24 mouse cellular contexts compared by ENCODE assay signal in genomic region chr5:98790894-98791607, GRCm38 (mm10).
DNase-seq lines count a peak whose midpoint lies in the region; ATAC-seq lines count a peak whose summit lies in the region.
"Had no signal": no experiment of that assay in that cellular context is flagged by ENCODE, and none has a peak within 500 bp of the region (broad histone marks: within the 10 kb centered on the region; RNA-seq: fewer than 3 reads in every experiment).

No protein-coding gene starts in this region.

- H3K4me1 ChIP-seq in forebrain, embryonic 13.5 days: no peaks in the 10 kb centered on the region
- no peaks in the 10 kb centered on the region for H3K4me1 ChIP-seq in forebrain, embryonic 11.5 days (replicated peaks; ENCODE audit: control insufficient read depth, insufficient read depth, low read length)
- H3K4me1 ChIP-seq in embryonic facial prominence, embryonic 14.5 days (ENCODE audit: control insufficient read depth, insufficient read depth, low read length): peaks cover 9% of the 10 kb centered on the region
- H3K4me1 ChIP-seq in limb, embryonic 11.5 days (ENCODE audit: control insufficient read depth, insufficient read depth, low read length): peaks cover 5% of the 10 kb centered on the region; the same call in 1 of the 2 replicates
- H3K4me1 ChIP-seq: hindbrain, embryonic 12.5 days; liver, embryonic 13.5 days; midbrain, embryonic 10.5 days; neural tube, embryonic 12.5 days had no signal

- H3K9ac ChIP-seq in forebrain, embryonic 13.5 days: no peak overlapping the region
- H3K9ac ChIP-seq in forebrain, embryonic 11.5 days (ENCODE audit: low read length): no peak overlapping the region
- H3K9ac ChIP-seq in embryonic facial prominence, embryonic 14.5 days (ENCODE audit: low read depth, low read length): no peak overlapping the region
- H3K9ac ChIP-seq in limb, embryonic 11.5 days (ENCODE audit: low read length): no peak overlapping the region
- H3K9ac ChIP-seq: embryonic facial prominence, embryonic 12.5 days; hindbrain, embryonic 12.5 days; liver, embryonic 13.5 days; lung, embryonic 14.5 days; neural tube, embryonic 12.5 days had no signal

- H3K27me3 ChIP-seq in forebrain, embryonic 13.5 days: no peaks in the 10 kb centered on the region
- H3K27me3 ChIP-seq in forebrain, embryonic 11.5 days (ENCODE audit: control insufficient read depth, insufficient read depth, low read length): no peaks in the 10 kb centered on the region
- no peaks in the 10 kb centered on the region for H3K27me3 ChIP-seq in embryonic facial prominence, embryonic 14.5 days (replicated peaks; ENCODE audit: control insufficient read depth, insufficient read depth, low read length)
- no peaks in the 10 kb centered on the region for H3K27me3 ChIP-seq in limb, embryonic 11.5 days (ENCODE audit: control insufficient read depth, insufficient read depth, low read length)
- H3K27me3 ChIP-seq: embryonic facial prominence, embryonic 12.5 days; hindbrain, embryonic 12.5 days; liver, embryonic 13.5 days; neural tube, embryonic 12.5 days had no signal

- peak; percentile 83 for ATAC-seq in forebrain, embryonic 13.5 days
- ATAC-seq in forebrain, embryonic 11.5 days (replicated peaks; ENCODE audit: low FRiP score): no peak
- peak; percentile 44; the same call in 1 of the 2 replicates for ATAC-seq in embryonic facial prominence, embryonic 14.5 days (ENCODE audit: low read depth)
- ATAC-seq in limb, embryonic 11.5 days (ENCODE audit: insufficient number of reproducible peaks, low FRiP score, low TSS enrichment, low read depth): no peak
- ATAC-seq: intestine, embryonic 16.5 days had no signal

- no peak overlapping the region for H3K27ac ChIP-seq in forebrain, embryonic 13.5 days
- H3K27ac ChIP-seq in forebrain, embryonic 11.5 days (ENCODE audit: low read depth, low read length): no peak overlapping the region
- no peak overlapping the region for H3K27ac ChIP-seq in embryonic facial prominence, embryonic 14.5 days (replicated peaks; ENCODE audit: low read depth, low read length)
- H3K27ac ChIP-seq in limb, embryonic 11.5 days (replicated peaks; ENCODE audit: low read depth, low read length): no peak overlapping the region
- H3K27ac ChIP-seq: embryonic facial prominence, embryonic 12.5 days; hindbrain, embryonic 12.5 days; left cerebral cortex, adult 2 months; liver, embryonic 13.5 days; macrophage; midbrain, embryonic 10.5 days; neural tube, embryonic 12.5 days had no signal

- 70% methylated on average over 7 of the region's 7 CpGs for WGBS in forebrain, embryonic 13.5 days
- 78% methylated on average over 7 of the region's 7 CpGs for WGBS in forebrain, embryonic 11.5 days
- 48% methylated on average over 7 of the region's 7 CpGs for WGBS in embryonic facial prominence, embryonic 14.5 days
- 20% methylated on average over 7 of the region's 7 CpGs for WGBS in limb, embryonic 11.5 days

- intact Hi-C loops in heart, postnatal 14 days (cut with DNase I): no loop called here

- no peaks in the 10 kb centered on the region for H3K36me3 ChIP-seq in forebrain, embryonic 13.5 days (ENCODE audit: poor library complexity, severe bottlenecking)
- no peaks in the 10 kb centered on the region for H3K36me3 ChIP-seq in forebrain, embryonic 11.5 days (ENCODE audit: control insufficient read depth, insufficient read depth, low read length)
- H3K36me3 ChIP-seq in embryonic facial prominence, embryonic 14.5 days (ENCODE audit: control insufficient read depth, insufficient read depth, low read length): no peaks in the 10 kb centered on the region
- no peaks in the 10 kb centered on the region for H3K36me3 ChIP-seq in limb, embryonic 11.5 days (ENCODE audit: control insufficient read depth, insufficient read depth, low read length)
- H3K36me3 ChIP-seq: embryonic facial prominence, embryonic 12.5 days; hindbrain, embryonic 12.5 days; liver, embryonic 13.5 days; midbrain, embryonic 10.5 days; neural tube, embryonic 12.5 days had no signal

- H3K9me3 ChIP-seq in forebrain, embryonic 13.5 days (replicated peaks): no peaks in the 10 kb centered on the region
- no peaks in the 10 kb centered on the region for H3K9me3 ChIP-seq in forebrain, embryonic 11.5 days (ENCODE audit: control insufficient read depth, low read length)
- H3K9me3 ChIP-seq in embryonic facial prominence, embryonic 14.5 days (ENCODE audit: control insufficient read depth, low read length): no peaks in the 10 kb centered on the region
- no peaks in the 10 kb centered on the region for H3K9me3 ChIP-seq in limb, embryonic 11.5 days (ENCODE audit: control insufficient read depth, low read length)
- H3K9me3 ChIP-seq: embryonic facial prominence, embryonic 12.5 days; hindbrain, embryonic 12.5 days; liver, embryonic 13.5 days; midbrain, embryonic 10.5 days; neural tube, embryonic 12.5 days had no signal

- DNase-seq in forebrain, embryonic 11.5 days (ENCODE audit: low spot score): no peak
- DNase-seq in kidney, postnatal 14 days: peak; percentile 3
- no peak for DNase-seq in kidney, postnatal 10 days
- DNase-seq in embryonic facial prominence, embryonic 14.5 days (ENCODE audit: low spot score): peak; percentile 22
- DNase-seq in limb, embryonic 11.5 days (ENCODE audit: low spot score): peak; percentile 45
- DNase-seq in embryo, embryonic 10.5 days (ENCODE audit: low spot score): no peak
- DNase-seq in heart, postnatal 14 days: no peak
- DNase-seq: adrenal gland, adult 2 months; B cell, adult 2 months; cerebellum, adult 2 months; gastrocnemius, postnatal 25 days; layer of hippocampus, adult 9-11 months; left cerebral cortex, postnatal 4 days; liver, embryonic 13.5 days; lung, embryonic 14.5 days; thymus, postnatal 25 days had no signal

- H3K4me2 ChIP-seq in forebrain, embryonic 13.5 days: no peak overlapping the region
- H3K4me2 ChIP-seq in forebrain, embryonic 11.5 days (ENCODE audit: low read depth, low read length, severe bottlenecking): no peak overlapping the region
- no peak overlapping the region for H3K4me2 ChIP-seq in embryonic facial prominence, embryonic 14.5 days (ENCODE audit: low read depth, low read length)
- no peak overlapping the region for H3K4me2 ChIP-seq in limb, embryonic 11.5 days (ENCODE audit: low read depth, severe bottlenecking)
- H3K4me2 ChIP-seq: embryonic facial prominence, embryonic 12.5 days; hindbrain, embryonic 12.5 days; liver, embryonic 13.5 days; lung, embryonic 14.5 days; neural tube, embryonic 12.5 days had no signal

- no peak overlapping the region for H3K4me3 ChIP-seq in forebrain, embryonic 13.5 days
- no peak overlapping the region for H3K4me3 ChIP-seq in forebrain, embryonic 11.5 days (ENCODE audit: low read depth, low read length)
- no peak overlapping the region for H3K4me3 ChIP-seq in embryonic facial prominence, embryonic 14.5 days (ENCODE audit: low read depth, low read length)
- no peak overlapping the region for H3K4me3 ChIP-seq in limb, embryonic 11.5 days (ENCODE audit: low read depth, low read length)
- H3K4me3 ChIP-seq: embryonic facial prominence, embryonic 12.5 days; hindbrain, embryonic 12.5 days; left cerebral cortex, adult 2 months; liver, embryonic 13.5 days; midbrain, embryonic 10.5 days; neural tube, embryonic 12.5 days had no signal

Comparison
In these comparisons a context has a peak if more than half of its experiments do, and no peak if none do; other contexts are left out.
1. ATAC-seq: peak in forebrain, embryonic 13.5 days (single experiment) and embryonic facial prominence, embryonic 14.5 days (single experiment); none in forebrain, embryonic 11.5 days (single experiment) and limb, embryonic 11.5 days (single experiment).
2. DNase-seq: peak in kidney, postnatal 14 days (single experiment), embryonic facial prominence, embryonic 14.5 days (single experiment) and limb, embryonic 11.5 days (single experiment); none in forebrain, embryonic 11.5 days (single experiment), kidney, postnatal 10 days (single experiment), embryo, embryonic 10.5 days (single experiment) and heart, postnatal 14 days (0 of 2).